Mouse (Mus musculus): Measurements from ENCODE around the gene 4921524J17Rik. TPM values are rescaled to one million over a fixed set of nuclear protein-coding genes. Genes with fewer than 3 reads are reported as not detected.

Gene 4921524J17Rik
- polyA plus RNA-seq, 1 experiment from 2014 or later = 15.6 TPM

DNA sequence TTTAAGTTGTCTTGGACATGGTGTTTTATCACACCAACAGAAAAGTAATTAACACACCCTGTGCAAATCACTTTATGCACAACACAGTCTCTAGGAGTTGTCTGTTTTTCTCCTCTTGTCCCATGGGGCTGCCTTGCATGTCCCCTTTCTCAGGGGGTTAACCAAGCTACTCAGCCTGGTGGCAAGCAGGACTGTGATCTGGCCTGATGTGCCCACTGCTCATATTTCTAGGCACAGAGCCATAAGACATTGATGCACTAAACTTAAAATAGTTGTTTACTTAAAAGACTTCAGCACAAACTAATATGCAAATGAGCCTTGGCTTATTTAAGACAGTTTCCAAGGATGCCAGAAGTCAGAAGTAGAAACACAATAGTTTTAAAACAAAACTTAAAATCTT is 31.7 kb upstream of the 4921524J17Rik start:
- no peak overlapping the region for H3K9ac ChIP-seq
- peaks cover 14% of the 10 kb centered on the region for H3K4me1 ChIP-seq (replicated peaks)
- H3K4me2 ChIP-seq = no peak overlapping the region
- H3K27ac ChIP-seq (replicated peaks) = no peak overlapping the region
- H3K36me3 ChIP-seq (replicated peaks) = no peaks in the 10 kb centered on the region
- no peaks in the 10 kb centered on the region for H3K9me3 ChIP-seq (replicated peaks)
- no peak overlapping the region for H3K4me3 ChIP-seq (replicated peaks)
- no peak for ATAC-seq (ENCODE audit: insufficient read depth)
- H3K27me3 ChIP-seq = no peaks in the 10 kb centered on the region

DNA sequence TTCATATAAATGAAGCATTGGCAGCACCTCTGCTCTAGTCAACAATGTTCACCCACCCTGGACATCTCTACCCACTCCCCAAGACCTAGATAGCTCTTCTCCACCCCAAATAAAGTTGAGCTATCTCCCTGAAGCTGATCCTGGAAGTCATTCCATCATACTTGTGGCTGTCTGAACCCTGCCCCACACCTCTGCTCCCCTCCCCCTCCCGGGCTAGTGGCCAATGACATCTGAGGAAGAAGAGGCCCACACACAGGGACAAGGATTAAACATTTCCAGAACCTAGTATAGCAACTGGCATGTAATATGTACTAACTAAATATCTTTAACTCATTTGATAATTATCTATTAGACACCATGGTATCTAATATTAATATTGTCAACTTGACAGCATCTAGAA is 29.8 kb upstream of the 4921524J17Rik start:
- Histone ChIP-seq H3K36me3 (replicated peaks) (no peaks in the 10 kb centered on the region), H3K4me2 (no peak overlapping the region)

DNA sequence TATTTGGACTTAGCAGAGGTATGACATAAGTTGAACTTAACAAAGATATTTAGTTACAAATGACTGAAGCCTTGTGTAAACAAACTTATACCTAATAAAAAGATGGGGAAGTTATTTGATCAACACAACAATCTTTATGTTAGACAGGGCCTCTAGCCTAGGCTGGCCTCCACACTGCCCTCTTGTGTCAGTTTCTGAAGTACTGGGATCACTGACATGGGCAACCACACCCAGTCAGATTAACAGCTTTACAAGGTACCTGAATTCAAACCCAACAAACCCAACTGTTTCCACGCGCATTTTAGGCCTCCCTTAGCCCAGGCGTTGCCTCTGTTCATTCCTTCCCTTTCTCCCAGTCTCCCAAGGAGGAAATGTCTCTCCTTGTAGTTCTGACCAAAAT is 28.7 kb upstream of the 4921524J17Rik start:
- no peak for ATAC-seq (ENCODE audit: insufficient read depth)

More for the DNA sequence above, 29.8 kb upstream of the 4921524J17Rik start:
- Histone ChIP-seq H3K27ac (replicated peaks) (no peak overlapping the region), H3K4me3 (replicated peaks) (no peak overlapping the region), H3K4me1 (replicated peaks) (peaks cover 17% of the 10 kb centered on the region), H3K27me3 (no peaks in the 10 kb centered on the region), H3K9me3 (replicated peaks) (no peaks in the 10 kb centered on the region), H3K9ac (no peak overlapping the region)
- 56% methylated on average over 1 of the region's 1 CpGs for WGBS (ENCODE audit: insufficient replicate concordance)
- no peak for ATAC-seq (ENCODE audit: insufficient read depth)

DNA sequence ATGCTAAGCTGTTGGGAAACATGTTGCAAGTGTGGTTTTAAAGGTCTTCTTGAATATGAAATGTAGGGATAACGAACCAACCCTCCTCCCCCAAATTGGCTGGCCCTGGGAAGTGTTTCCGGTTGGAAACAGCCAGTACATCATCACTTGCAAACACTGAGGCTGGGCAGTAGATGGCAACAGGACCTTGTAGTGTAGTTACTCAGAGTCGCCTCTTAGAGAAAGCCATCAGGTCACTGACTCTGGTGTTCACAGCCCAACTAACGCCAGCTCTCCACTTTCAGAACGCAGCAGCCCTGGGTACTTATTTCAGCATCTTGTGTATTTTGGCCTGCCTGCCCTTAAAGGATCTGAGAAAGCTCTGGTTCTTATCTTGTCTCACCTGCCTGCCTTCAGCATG is 28.2 kb upstream of the 4921524J17Rik start:
- Histone ChIP-seq H3K9ac (no peak overlapping the region), H3K9me3 (replicated peaks) (no peaks in the 10 kb centered on the region), H3K4me3 (replicated peaks) (no peak overlapping the region), H3K4me1 (replicated peaks) (peaks cover 17% of the 10 kb centered on the region), H3K4me2 (no peak overlapping the region), H3K27ac (replicated peaks) (no peak overlapping the region), H3K27me3 (no peaks in the 10 kb centered on the region), H3K36me3 (replicated peaks) (no peaks in the 10 kb centered on the region)
- WGBS (ENCODE audit: insufficient replicate concordance) = 40% methylated on average over 5 of the region's 5 CpGs
- ATAC-seq (ENCODE audit: insufficient read depth) = no peak

More for the DNA sequence above, 28.7 kb upstream of the 4921524J17Rik start:
- no peaks in the 10 kb centered on the region for H3K27me3 ChIP-seq
- no peaks in the 10 kb centered on the region for H3K9me3 ChIP-seq (replicated peaks)
- H3K4me2 ChIP-seq = no peak overlapping the region
- 64% methylated on average over 3 of the region's 3 CpGs for WGBS (ENCODE audit: insufficient replicate concordance)
- H3K4me3 ChIP-seq (replicated peaks) = no peak overlapping the region
- H3K4me1 ChIP-seq (replicated peaks) = peaks cover 17% of the 10 kb centered on the region
- H3K27ac ChIP-seq (replicated peaks) = no peak overlapping the region
- H3K9ac ChIP-seq = no peak overlapping the region
- H3K36me3 ChIP-seq (replicated peaks) = no peaks in the 10 kb centered on the region

DNA sequence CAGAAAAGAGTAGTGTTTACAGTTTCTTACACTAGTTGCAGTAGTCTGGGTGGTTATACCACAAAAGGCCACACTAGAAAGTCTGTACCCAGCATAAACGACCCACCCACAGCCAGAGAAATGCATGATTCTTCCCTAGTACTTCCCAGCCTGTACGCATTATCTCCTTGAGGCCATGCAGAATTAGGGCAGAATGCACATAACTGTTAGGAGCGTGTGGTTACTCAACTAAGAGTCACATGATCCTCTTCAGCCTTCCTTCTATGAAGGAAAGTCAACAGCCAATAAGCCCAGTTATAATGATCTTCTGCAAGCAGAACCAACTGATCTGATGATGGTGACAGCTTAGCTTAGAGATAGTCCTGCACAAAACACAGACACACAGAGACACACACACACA is 26.9 kb upstream of the 4921524J17Rik start:
- no peaks in the 10 kb centered on the region for H3K36me3 ChIP-seq (replicated peaks)
- 20% methylated on average over 3 of the region's 3 CpGs for WGBS (ENCODE audit: insufficient replicate concordance)
- H3K27ac ChIP-seq (replicated peaks) = no peak overlapping the region
- H3K27me3 ChIP-seq = no peaks in the 10 kb centered on the region
- no peak overlapping the region for H3K4me2 ChIP-seq
- no peak overlapping the region for H3K4me3 ChIP-seq (replicated peaks)
- H3K4me1 ChIP-seq (replicated peaks) = peaks cover 17% of the 10 kb centered on the region
- H3K9me3 ChIP-seq (replicated peaks) = no peaks in the 10 kb centered on the region
- ATAC-seq (ENCODE audit: insufficient read depth) = peak; percentile 35; the same call in 1 of the 2 replicates
- no peak overlapping the region for H3K9ac ChIP-seq

- no peaks in the 10 kb centered on the region for H3K36me3 ChIP-seq (replicated peaks)
- no peak for ATAC-seq (ENCODE audit: insufficient read depth)
- H3K27ac ChIP-seq (replicated peaks) = no peak overlapping the region
- H3K4me3 ChIP-seq (replicated peaks) = no peak overlapping the region
- no peaks in the 10 kb centered on the region for H3K27me3 ChIP-seq
- H3K9me3 ChIP-seq (replicated peaks) = no peaks in the 10 kb centered on the region
- peaks cover 16% of the 10 kb centered on the region for H3K4me1 ChIP-seq (replicated peaks)
- 11% methylated on average over 14 of the region's 14 CpGs for WGBS (ENCODE audit: insufficient replicate concordance)
- no peak overlapping the region for H3K9ac ChIP-seq
- no peak overlapping the region for H3K4me2 ChIP-seq
These were observed 23.9 kb upstream of the 4921524J17Rik start for GRCm38 (mm10) chr8:85456536-85456935.

DNA sequence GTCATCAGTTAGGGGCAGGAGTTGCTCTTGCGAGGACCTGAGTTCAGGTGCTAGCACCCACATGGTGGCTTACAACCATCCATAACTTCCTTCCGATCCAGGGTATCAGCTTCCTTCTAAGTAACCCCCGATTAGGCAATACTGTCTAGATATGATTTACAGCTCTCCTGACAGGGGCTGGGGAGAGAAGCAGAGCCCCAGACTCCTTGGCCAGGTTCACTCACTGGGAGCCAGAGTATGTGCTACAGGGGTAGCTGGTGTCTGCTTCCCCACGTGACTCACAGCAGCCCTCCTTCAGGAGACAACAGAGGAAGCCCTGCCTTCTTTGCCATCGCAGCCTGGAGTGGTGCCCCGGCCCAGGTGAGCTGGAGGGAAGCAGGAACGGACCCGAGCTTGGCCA is 22.1 kb upstream of the 4921524J17Rik start:
- Histone ChIP-seq H3K27me3 (no peaks in the 10 kb centered on the region), H3K36me3 (replicated peaks) (no peaks in the 10 kb centered on the region), H3K9ac (no peak overlapping the region), H3K4me1 (replicated peaks) (peaks cover 8% of the 10 kb centered on the region; the same call in 1 of the 2 replicates), H3K9me3 (replicated peaks) (no peaks in the 10 kb centered on the region), H3K4me3 (replicated peaks) (no peak overlapping the region), H3K27ac (replicated peaks) (no peak overlapping the region), H3K4me2 (no peak overlapping the region)
- WGBS (ENCODE audit: insufficient replicate concordance) = 52% methylated on average over 8 of the region's 8 CpGs
- no peak for ATAC-seq (ENCODE audit: insufficient read depth)

- Histone ChIP-seq H3K9me3 (replicated peaks) (no peaks in the 10 kb centered on the region), H3K9ac (no peak overlapping the region), H3K27me3 (no peaks in the 10 kb centered on the region), H3K4me3 (replicated peaks) (no peak overlapping the region), H3K27ac (replicated peaks) (no peak overlapping the region), H3K4me1 (replicated peaks) (peaks cover 5% of the 10 kb centered on the region; the same call in 1 of the 2 replicates), H3K36me3 (replicated peaks) (no peaks in the 10 kb centered on the region), H3K4me2 (no peak overlapping the region)
- 79% methylated on average over 2 of the region's 2 CpGs for WGBS (ENCODE audit: insufficient replicate concordance)
- ATAC-seq (ENCODE audit: insufficient read depth) = no peak
These were observed 20.6 kb upstream of the 4921524J17Rik start for GRCm38 (mm10) chr8:85453256-85453655.

DNA sequence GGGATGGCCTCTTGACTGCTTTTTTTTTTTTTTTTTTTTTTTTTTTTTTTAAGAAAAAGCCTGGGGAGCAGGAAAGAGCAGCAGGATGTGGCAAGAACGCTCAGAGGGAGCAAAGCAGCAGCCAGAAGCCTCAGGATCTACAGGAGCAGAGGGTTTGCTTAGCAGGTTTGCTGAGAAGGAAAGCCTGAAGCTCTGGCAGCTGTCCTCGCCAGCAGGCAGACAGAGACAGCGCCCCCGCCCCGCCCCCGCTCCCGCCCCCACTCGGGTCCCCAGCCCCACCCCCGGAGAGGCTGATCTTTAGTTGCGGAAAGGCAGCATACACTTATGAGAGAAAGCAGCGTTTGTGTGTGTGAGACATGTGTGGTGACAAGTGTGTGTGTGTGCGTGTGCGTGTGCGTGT is 19.7 kb upstream of the 4921524J17Rik start:
- Histone ChIP-seq H3K4me1 (replicated peaks) (peaks cover 5% of the 10 kb centered on the region; the same call in 1 of the 2 replicates), H3K4me3 (replicated peaks) (no peak overlapping the region), H3K4me2 (peak overlapping the region; percentile 36), H3K9me3 (replicated peaks) (no peaks in the 10 kb centered on the region), H3K27ac (replicated peaks) (no peak overlapping the region), H3K27me3 (no peaks in the 10 kb centered on the region), H3K36me3 (replicated peaks) (no peaks in the 10 kb centered on the region), H3K9ac (no peak overlapping the region)
- no peak for ATAC-seq (ENCODE audit: insufficient read depth)
- WGBS (ENCODE audit: insufficient replicate concordance) = 16% methylated on average over 14 of the region's 14 CpGs

- no peak overlapping the region for H3K9ac ChIP-seq
- ATAC-seq (ENCODE audit: insufficient read depth) = no peak
- peaks cover 5% of the 10 kb centered on the region; the same call in 1 of the 2 replicates for H3K4me1 ChIP-seq (replicated peaks)
- no peaks in the 10 kb centered on the region for H3K9me3 ChIP-seq (replicated peaks)
- H3K4me3 ChIP-seq (replicated peaks) = no peak overlapping the region
- no peaks in the 10 kb centered on the region for H3K27me3 ChIP-seq
- no peak overlapping the region for H3K4me2 ChIP-seq
- WGBS (ENCODE audit: insufficient replicate concordance) = 53% methylated on average over 3 of the region's 3 CpGs
- no peaks in the 10 kb centered on the region for H3K36me3 ChIP-seq (replicated peaks)
- no peak overlapping the region for H3K27ac ChIP-seq (replicated peaks)
These were observed 17.7 kb upstream of the 4921524J17Rik start for GRCm38 (mm10) chr8:85450335-85450734.

- no peak for ATAC-seq (ENCODE audit: insufficient read depth)
These were observed 13.5 kb upstream of the 4921524J17Rik start for GRCm38 (mm10) chr8:85445936-85446685.

DNA sequence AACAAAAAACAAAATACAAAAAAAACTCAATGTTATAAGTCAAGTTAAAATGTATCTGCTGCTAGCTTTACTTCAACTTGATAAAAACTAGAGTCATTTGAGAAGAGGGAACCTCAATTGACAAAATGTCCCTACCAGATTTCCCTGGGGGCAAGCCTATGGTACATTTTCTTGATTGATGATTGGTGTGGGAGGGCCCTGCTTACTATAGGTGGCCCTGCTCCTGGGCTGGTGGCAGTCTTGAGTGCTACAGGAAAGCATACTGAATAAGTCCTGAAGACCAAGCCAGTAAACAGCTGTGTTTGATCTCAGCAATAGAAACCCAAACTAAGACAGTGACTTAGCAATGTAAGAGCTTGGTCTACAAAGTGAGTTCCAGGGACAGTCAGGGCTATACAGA is 11.5 kb upstream of the 4921524J17Rik start:
- Histone ChIP-seq H3K27ac (replicated peaks) (no peak overlapping the region), H3K36me3 (replicated peaks) (no peaks in the 10 kb centered on the region), H3K4me3 (replicated peaks) (no peak overlapping the region), H3K9me3 (replicated peaks) (no peaks in the 10 kb centered on the region), H3K4me2 (no peak overlapping the region), H3K4me1 (replicated peaks) (no peaks in the 10 kb centered on the region), H3K27me3 (no peaks in the 10 kb centered on the region), H3K9ac (no peak overlapping the region)
- ATAC-seq (ENCODE audit: insufficient read depth) = no peak

More at GRCm38 (mm10) chr8:85445936-85446685, 13.5 kb upstream of the 4921524J17Rik start:
- 66% methylated on average over 15 of the region's 15 CpGs for WGBS (ENCODE audit: insufficient replicate concordance)
- Histone ChIP-seq H3K4me1 (replicated peaks) (no peaks in the 10 kb centered on the region), H3K9me3 (replicated peaks) (no peaks in the 10 kb centered on the region), H3K9ac (no peak overlapping the region), H3K27ac (replicated peaks) (no peak overlapping the region), H3K36me3 (replicated peaks) (no peaks in the 10 kb centered on the region), H3K4me2 (no peak overlapping the region), H3K27me3 (no peaks in the 10 kb centered on the region), H3K4me3 (replicated peaks) (no peak overlapping the region)
